Mouse (Mus musculus) hindbrain, embryonic 16.5 days (tissue): Measurements from ENCODE around the gene Adora1. TPM values are rescaled to one million over a fixed set of nuclear protein-coding genes. Genes with fewer than 3 reads are reported as not detected.
A peak's percentile ranks its signal among the peaks of the same experiment; 100 is the strongest.

Experiments used
- ATAC-seq: fragments of 200-750 bp; cut with Nextera tagmentation; 2 replicates; pipeline ENCODE4 v1.8.0; 2017; ENCODE audit warnings: moderate TSS enrichment, moderate library complexity
- H3K27ac ChIP-seq: fragments of 300-500 bp; sonication (generic); 2 replicates; pipeline ENCODE4 v1.5.1; 2014; ENCODE audit warnings: low read depth, mild to moderate bottlenecking, control low read depth, low read length, moderate library complexity
- H3K27me3 ChIP-seq: fragments of 300-500 bp; sonication (generic); replicated peaks from 2 replicates; pipeline ENCODE4 v1.6.1; 2014; ENCODE audit warnings: low read length; ENCODE audit not compliant: control insufficient read depth, insufficient read depth
- H3K36me3 ChIP-seq: fragments of 300-500 bp; sonication (generic); 2 replicates; pipeline ENCODE4 v1.6.1; 2014; ENCODE audit warnings: mild to moderate bottlenecking, low read length, moderate library complexity, mixed read lengths; ENCODE audit not compliant: control insufficient read depth, insufficient read depth
- H3K4me1 ChIP-seq: fragments of 300-500 bp; sonication (generic); 2 replicates; pipeline ENCODE4 v1.6.1; 2014; ENCODE audit warnings: low read depth, low read length; ENCODE audit not compliant: control insufficient read depth, insufficient read depth
- H3K4me2 ChIP-seq: fragments of 300-500 bp; sonication (generic); 2 replicates; pipeline ENCODE4 v1.6.1; 2014; ENCODE audit warnings: mild to moderate bottlenecking, low read length, control low read depth, moderate library complexity
- H3K4me3 ChIP-seq: fragments of 300-500 bp; sonication (generic); 2 replicates; pipeline ENCODE4 v1.5.1; 2014; ENCODE audit warnings: mild to moderate bottlenecking, low read length, control low read depth, moderate library complexity
- H3K9ac ChIP-seq: fragments of 300-500 bp; sonication (generic); 2 replicates; pipeline ENCODE4 v1.6.1; 2014; ENCODE audit warnings: low read depth, mild to moderate bottlenecking, control low read depth, low read length, moderate library complexity
- H3K9me3 ChIP-seq: fragments of 300-500 bp; sonication (generic); 2 replicates; pipeline ENCODE4 v1.6.1; 2014; ENCODE audit warnings: mild to moderate bottlenecking, low read length, moderate library complexity; ENCODE audit not compliant: control insufficient read depth
- WGBS: fragments of 180-500 bp; shearing (Covaris S2); extraction: QIAGEN DNeasy Blood & Tissue Kit; methylation state at CpG from one replicate; pipeline ENCODE4 v1.1.7; 2014; 5-methylcytosine and 5-hydroxymethylcytosine counted together
- polyA plus RNA-seq: library from polyadenylated mRNA; unstranded; fragments of >200 nt; fragmentation: Nextera tagmentation; extraction: Ambion mirVana; gene quantifications from 2 replicates; pipeline ENCODE4 v1.2.1, GENCODE M21; 2015

Adora1 gene
- polyA plus RNA-seq, 1 experiment from 2014 or later, result 35.9 TPM

DNA sequence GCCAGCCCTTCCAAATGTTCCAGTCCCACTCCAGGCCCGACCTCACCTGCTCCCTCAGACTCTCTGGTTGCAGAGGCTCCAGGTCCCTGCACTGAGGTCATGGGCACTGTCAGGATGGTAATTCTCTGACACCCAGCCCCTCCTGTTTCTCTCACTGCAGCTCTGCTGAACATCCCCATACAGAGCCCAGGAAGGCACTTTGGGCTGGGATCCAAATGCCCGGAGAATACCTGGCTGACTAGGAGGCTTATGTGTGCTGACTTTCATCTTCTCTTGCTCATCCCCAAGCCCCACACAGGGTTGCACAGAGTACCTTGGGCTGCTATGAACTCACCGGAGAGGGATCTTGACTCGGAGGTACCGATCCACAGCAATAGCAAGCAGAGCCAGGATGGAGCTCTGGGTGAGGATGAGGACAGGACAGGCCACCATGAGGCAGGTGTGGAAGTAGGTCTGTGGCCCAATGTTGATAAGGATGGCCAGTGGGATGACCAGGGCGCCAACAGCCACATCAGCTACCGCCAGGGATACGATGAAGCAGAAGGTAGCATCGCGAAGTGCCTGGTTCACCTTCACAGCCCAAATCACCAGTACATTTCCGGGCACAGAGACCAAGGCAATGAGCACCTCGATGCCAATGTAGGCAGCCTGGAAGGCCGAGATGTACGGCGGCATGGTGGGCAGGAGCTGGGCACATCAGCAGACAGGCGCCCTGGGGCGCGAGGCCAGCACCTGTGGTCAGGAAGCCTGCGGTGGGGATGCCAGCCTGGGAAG, 1.4 kb downstream of the Adora1 start:
- H3K27me3 ChIP-seq, result no peaks in the 10 kb centered on the region

GRCm38 (mm10) chr1:134232778-134233531, 2.3 kb downstream of the Adora1 start:
- peak overlapping the region; percentile 54 for H3K4me3 ChIP-seq
- peak; percentile 34 for ATAC-seq

More for the DNA sequence above, 1.4 kb downstream of the Adora1 start:
- H3K9me3 ChIP-seq, result no peaks in the 10 kb centered on the region
- H3K9ac ChIP-seq, result peak overlapping the region; percentile 72
- peaks cover 37% of the 10 kb centered on the region for H3K4me1 ChIP-seq
- peak overlapping the region; percentile 65; the same call in 1 of the 2 replicates for H3K27ac ChIP-seq
- no peak for ATAC-seq
- peak overlapping the region; percentile 94 for H3K4me2 ChIP-seq
- H3K36me3 ChIP-seq, result no peaks in the 10 kb centered on the region
- WGBS, result 42% methylated on average over 19 of the region's 19 CpGs
- H3K4me3 ChIP-seq, result peak overlapping the region; percentile 54

GRCm38 (mm10) chr1:134232326-134232725, 2.9 kb downstream of the Adora1 start:
- H3K9me3 ChIP-seq, result no peaks in the 10 kb centered on the region
- peak overlapping the region; percentile 54 for H3K4me3 ChIP-seq
- H3K4me1 ChIP-seq, result peaks cover 37% of the 10 kb centered on the region
- WGBS, result 51% methylated on average over 8 of the region's 8 CpGs
- peak overlapping the region; percentile 43 for H3K9ac ChIP-seq
- no peaks in the 10 kb centered on the region for H3K27me3 ChIP-seq
- H3K27ac ChIP-seq, result peak overlapping the region; percentile 70
- H3K36me3 ChIP-seq, result no peaks in the 10 kb centered on the region
- peak overlapping the region; percentile 94 for H3K4me2 ChIP-seq
- peak; percentile 5; the same call in 1 of the 2 replicates for ATAC-seq

More at GRCm38 (mm10) chr1:134232778-134233531, 2.3 kb downstream of the Adora1 start:
- Histone ChIP-seq H3K27me3 (no peaks in the 10 kb centered on the region), H3K4me2 (peak overlapping the region; percentile 94), H3K36me3 (no peaks in the 10 kb centered on the region), H3K27ac (peak overlapping the region; percentile 70), H3K9ac (peak overlapping the region; percentile 72), H3K4me1 (peaks cover 37% of the 10 kb centered on the region), H3K9me3 (no peaks in the 10 kb centered on the region)
- 34% methylated on average over 12 of the region's 12 CpGs for WGBS

GRCm38 (mm10) chr1:134231681-134232080, 3.5 kb downstream of the Adora1 start:
- Histone ChIP-seq H3K27me3 (no peaks in the 10 kb centered on the region), H3K9me3 (no peaks in the 10 kb centered on the region), H3K4me3 (no peak overlapping the region), H3K9ac (no peak overlapping the region), H3K4me1 (peaks cover 37% of the 10 kb centered on the region), H3K4me2 (no peak overlapping the region), H3K27ac (no peak overlapping the region), H3K36me3 (no peaks in the 10 kb centered on the region)
- ATAC-seq, result no peak
- 80% methylated on average over 3 of the region's 3 CpGs for WGBS

- ATAC-seq, result no peak
- no peak overlapping the region for H3K27ac ChIP-seq
- H3K27me3 ChIP-seq, result no peaks in the 10 kb centered on the region
- no peaks in the 10 kb centered on the region for H3K9me3 ChIP-seq
- no peak overlapping the region for H3K4me2 ChIP-seq
- no peaks in the 10 kb centered on the region for H3K36me3 ChIP-seq
- H3K4me1 ChIP-seq, result peaks cover 36% of the 10 kb centered on the region
- H3K4me3 ChIP-seq, result no peak overlapping the region
- no peak overlapping the region for H3K9ac ChIP-seq
- WGBS, result 76% methylated on average over 3 of the region's 3 CpGs
Observed at GRCm38 (mm10) chr1:134231270-134231669, 4.0 kb downstream of the Adora1 start.

DNA sequence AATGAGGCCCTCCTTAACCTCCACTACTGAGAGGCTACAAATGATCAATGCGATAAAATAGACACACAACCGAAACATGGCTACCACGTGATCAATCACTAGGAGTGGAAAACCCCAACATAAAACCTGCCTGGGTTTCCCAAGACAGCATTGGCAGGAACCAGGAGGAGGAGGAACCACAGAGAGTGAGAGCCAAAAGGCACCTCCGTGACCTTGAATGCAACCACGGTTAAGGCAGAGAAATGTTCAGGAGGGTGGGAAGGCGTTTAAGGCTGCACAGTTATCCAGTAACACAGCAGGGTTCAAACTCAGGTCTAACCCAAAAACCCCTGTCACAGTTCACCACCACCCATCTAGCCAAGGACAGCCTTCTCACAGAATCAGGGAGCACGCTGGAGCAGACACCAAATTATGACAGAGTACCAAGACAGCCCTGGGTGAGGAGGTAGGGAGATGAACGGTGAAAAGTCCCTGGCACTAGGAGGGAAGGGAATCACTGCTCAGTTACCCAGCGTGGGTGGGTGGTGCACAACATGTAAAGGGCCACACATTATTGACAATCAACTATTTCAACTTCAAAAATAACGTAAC, 4.5 kb downstream of the Adora1 start:
- Histone ChIP-seq H3K27ac (no peak overlapping the region), H3K36me3 (no peaks in the 10 kb centered on the region), H3K4me2 (no peak overlapping the region), H3K4me1 (peaks cover 32% of the 10 kb centered on the region), H3K4me3 (no peak overlapping the region), H3K27me3 (no peaks in the 10 kb centered on the region), H3K9me3 (no peaks in the 10 kb centered on the region), H3K9ac (no peak overlapping the region)
- no peak for ATAC-seq
- WGBS, result 87% methylated on average over 10 of the region's 10 CpGs

GRCm38 (mm10) chr1:134229806-134230575, 5.2 kb downstream of the Adora1 start:
- Histone ChIP-seq H3K9me3 (no peaks in the 10 kb centered on the region), H3K4me3 (no peak overlapping the region), H3K4me1 (peaks cover 26% of the 10 kb centered on the region), H3K27ac (no peak overlapping the region), H3K9ac (no peak overlapping the region), H3K27me3 (no peaks in the 10 kb centered on the region), H3K36me3 (no peaks in the 10 kb centered on the region), H3K4me2 (no peak overlapping the region)
- 74% methylated on average over 5 of the region's 5 CpGs for WGBS
- no peak for ATAC-seq

DNA sequence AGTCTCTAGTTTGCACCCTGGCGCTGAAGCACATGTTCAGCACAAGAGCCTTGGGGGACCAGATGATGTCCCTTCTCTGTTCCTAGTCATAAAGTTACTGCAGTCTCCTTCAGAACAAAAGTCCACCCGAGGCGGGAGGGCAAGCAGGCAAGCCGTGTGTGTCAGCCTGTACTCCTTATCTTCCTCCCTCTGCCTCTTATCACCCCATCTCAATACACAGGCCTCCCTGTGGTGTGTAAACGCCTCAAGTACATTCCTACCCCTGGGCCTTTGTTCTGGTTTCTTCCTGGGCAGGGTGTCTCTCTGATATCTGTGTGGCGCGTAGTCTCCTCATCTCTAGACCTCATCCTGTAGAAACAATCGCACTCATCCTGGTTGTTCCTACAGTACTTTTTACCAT, 8.5 kb downstream of the Adora1 start:
- no peak for ATAC-seq
- Histone ChIP-seq H3K9ac (no peak overlapping the region), H3K9me3 (no peaks in the 10 kb centered on the region), H3K4me2 (no peak overlapping the region), H3K27ac (no peak overlapping the region), H3K36me3 (no peaks in the 10 kb centered on the region), H3K4me3 (no peak overlapping the region), H3K27me3 (no peaks in the 10 kb centered on the region), H3K4me1 (no peaks in the 10 kb centered on the region; the same call in 1 of the 2 replicates)
- WGBS, result 84% methylated on average over 8 of the region's 8 CpGs
